Mouse (Mus musculus) hindbrain, embryonic 11.5 days (tissue): ENCODE results near the gene Knstrn. TPM values are rescaled to one million over a fixed set of nuclear protein-coding genes. Genes with fewer than 3 reads are reported as not detected.

ENCODE experiments used
- ATAC-seq: fragments of 200-750 bp; cut with Nextera tagmentation; 2 replicates; pipeline ENCODE4 v1.8.0; 2017; ENCODE audit warnings: mild to moderate bottlenecking, moderate TSS enrichment, moderate library complexity; ENCODE audit not compliant: low FRiP score
- DNase-seq: peaks from one replicate; pipeline ENCODE4 v3.0.0-alpha.2; 2015; ENCODE audit warnings: low spot score
- H3K27ac ChIP-seq: fragments of 300-500 bp; sonication (generic); 2 replicates; pipeline ENCODE4 v1.5.1; 2014; ENCODE audit warnings: mild to moderate bottlenecking, low read depth, low read length
- H3K27me3 ChIP-seq: fragments of 300-500 bp; sonication (generic); 2 replicates; pipeline ENCODE4 v1.6.1; 2014; ENCODE audit warnings: mild to moderate bottlenecking, low read length, moderate library complexity, mixed read lengths; ENCODE audit not compliant: control insufficient read depth, insufficient read depth
- H3K36me3 ChIP-seq: fragments of 300-500 bp; sonication (generic); 2 replicates; pipeline ENCODE4 v1.6.1; 2014; ENCODE audit warnings: mild to moderate bottlenecking, low read length, moderate library complexity, mixed read lengths; ENCODE audit not compliant: control insufficient read depth, insufficient read depth
- H3K4me1 ChIP-seq: fragments of 300-500 bp; sonication (generic); replicated peaks from 2 replicates; pipeline ENCODE4 v1.6.1; 2014; ENCODE audit warnings: low read length, mixed read lengths; ENCODE audit not compliant: control insufficient read depth, insufficient read depth
- H3K4me2 ChIP-seq: fragments of 300-500 bp; sonication (generic); replicated peaks from 2 replicates; pipeline ENCODE4 v1.6.1; 2014; ENCODE audit warnings: mild to moderate bottlenecking, low read depth, low read length
- H3K4me3 ChIP-seq: fragments of 300-500 bp; sonication (generic); 2 replicates; pipeline ENCODE4 v1.5.1; 2014; ENCODE audit warnings: low read depth, low read length
- H3K9ac ChIP-seq: fragments of 300-500 bp; sonication (generic); 2 replicates; pipeline ENCODE4 v1.6.1; 2014; ENCODE audit warnings: low read depth, low read length
- H3K9me3 ChIP-seq: fragments of 300-500 bp; sonication (generic); 2 replicates; pipeline ENCODE4 v1.6.1; 2016; ENCODE audit warnings: low read length; ENCODE audit not compliant: control insufficient read depth
- WGBS: fragments of 180-500 bp; shearing (Covaris S2); extraction: QIAGEN DNeasy Blood & Tissue Kit; methylation state at CpG from one replicate; pipeline ENCODE4 v1.1.7; 2014; 5-methylcytosine and 5-hydroxymethylcytosine counted together
- polyA plus RNA-seq: library from polyadenylated mRNA; unstranded; fragments of >200 nt; fragmentation: Nextera tagmentation; extraction: Ambion mirVana; gene quantifications from 2 replicates; pipeline ENCODE4 v1.2.1, GENCODE M21; 2014

The Knstrn gene
- polyA plus RNA-seq, 1 experiment from 2014 or later: 163 TPM

DNA sequence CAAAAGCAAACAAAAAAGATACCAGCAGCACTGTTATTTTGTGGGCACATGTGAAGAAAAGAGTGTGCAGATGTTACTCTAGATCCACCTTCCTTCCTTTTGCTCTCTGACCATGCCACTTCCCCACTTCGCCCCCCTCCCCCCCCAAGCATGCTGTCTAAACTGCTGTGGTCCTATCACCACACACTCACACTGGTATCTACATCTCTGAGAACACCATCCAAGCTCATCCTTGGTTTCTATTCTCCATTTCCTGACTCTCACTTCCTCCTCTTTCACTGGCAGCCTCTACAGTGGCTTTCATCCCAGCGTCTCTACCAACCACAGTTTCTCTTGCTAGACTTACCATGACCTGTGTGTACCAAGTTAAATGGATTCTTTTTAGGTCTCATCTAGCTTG, 9.3 kb upstream of the Knstrn start:
- no peaks in the 10 kb centered on the region for H3K9me3 ChIP-seq
- H3K27ac ChIP-seq: no peak overlapping the region
- H3K36me3 ChIP-seq: no peaks in the 10 kb centered on the region
- ATAC-seq (no peak), DNase-seq (no peak)
- WGBS: 69% methylated on average over 2 of the region's 2 CpGs
- H3K4me3 ChIP-seq: no peak overlapping the region
- H3K4me2 ChIP-seq: no peak overlapping the region
- no peaks in the 10 kb centered on the region; the same call in 1 of the 2 replicates for H3K27me3 ChIP-seq
- no peaks in the 10 kb centered on the region for H3K4me1 ChIP-seq
- no peak overlapping the region for H3K9ac ChIP-seq

DNA sequence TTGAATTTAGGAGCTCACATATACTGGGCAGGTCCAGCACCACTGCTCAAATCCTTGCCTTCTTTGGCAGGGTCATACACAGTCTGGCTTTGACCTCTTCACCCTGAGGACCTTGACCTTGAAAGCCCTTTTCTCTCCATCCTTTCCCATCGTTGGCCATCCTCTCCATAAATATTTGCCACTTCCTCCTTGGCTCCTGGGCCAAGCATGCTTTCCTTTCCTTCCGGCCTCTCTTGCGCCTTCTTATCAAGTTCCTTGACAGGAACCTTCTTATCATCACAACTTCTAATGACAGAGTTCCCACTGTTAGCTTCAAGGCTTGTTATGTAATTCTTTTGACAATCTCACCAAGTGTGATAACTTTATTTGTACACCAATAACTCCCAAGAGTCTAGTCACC, 8.7 kb upstream of the Knstrn start:
- no peak overlapping the region for H3K27ac ChIP-seq
- H3K27me3 ChIP-seq: no peaks in the 10 kb centered on the region; the same call in 1 of the 2 replicates
- H3K9ac ChIP-seq: no peak overlapping the region
- no peaks in the 10 kb centered on the region for H3K36me3 ChIP-seq
- DNase-seq: no peak
- WGBS: 72% methylated on average over 3 of the region's 3 CpGs
- H3K4me3 ChIP-seq: no peak overlapping the region
- no peaks in the 10 kb centered on the region for H3K4me1 ChIP-seq
- H3K4me2 ChIP-seq: no peak overlapping the region
- no peaks in the 10 kb centered on the region for H3K9me3 ChIP-seq
- ATAC-seq: no peak

GRCm38 (mm10) chr2:118805756-118806155, 8.0 kb upstream of the Knstrn start:
- H3K27me3 ChIP-seq: no peaks in the 10 kb centered on the region; the same call in 1 of the 2 replicates
- no peak overlapping the region for H3K4me2 ChIP-seq
- no peak for ATAC-seq
- no peak overlapping the region for H3K9ac ChIP-seq
- no peaks in the 10 kb centered on the region for H3K36me3 ChIP-seq
- 45% methylated on average over 3 of the region's 3 CpGs for WGBS
- DNase-seq: no peak
- no peak overlapping the region for H3K4me3 ChIP-seq
- no peaks in the 10 kb centered on the region for H3K4me1 ChIP-seq
- H3K9me3 ChIP-seq: no peaks in the 10 kb centered on the region
- H3K27ac ChIP-seq: no peak overlapping the region

GRCm38 (mm10) chr2:118806860-118807259, 6.9 kb upstream of the Knstrn start:
- ATAC-seq: no peak

GRCm38 (mm10) chr2:118810861-118811260, 2.9 kb upstream of the Knstrn start:
- Histone ChIP-seq H3K4me3 (no peak overlapping the region), H3K9ac (no peak overlapping the region), H3K27ac (no peak overlapping the region), H3K4me2 (no peak overlapping the region), H3K4me1 (peaks cover 8% of the 10 kb centered on the region), H3K9me3 (no peaks in the 10 kb centered on the region), H3K27me3 (no peaks in the 10 kb centered on the region), H3K36me3 (no peaks in the 10 kb centered on the region)
- ATAC-seq (no peak), DNase-seq (no peak)
- 35% methylated on average over 2 of the region's 2 CpGs for WGBS

More at GRCm38 (mm10) chr2:118806860-118807259, 6.9 kb upstream of the Knstrn start:
- no peak overlapping the region for H3K4me2 ChIP-seq
- no peak overlapping the region for H3K4me3 ChIP-seq
- no peak overlapping the region for H3K27ac ChIP-seq
- no peaks in the 10 kb centered on the region for H3K4me1 ChIP-seq
- H3K27me3 ChIP-seq: no peaks in the 10 kb centered on the region; the same call in 1 of the 2 replicates
- no peak overlapping the region for H3K9ac ChIP-seq
- no peak for DNase-seq
- no peaks in the 10 kb centered on the region for H3K9me3 ChIP-seq
- no peaks in the 10 kb centered on the region for H3K36me3 ChIP-seq
- 78% methylated on average over 4 of the region's 4 CpGs for WGBS

- DNase-seq (no peak), ATAC-seq (no peak)
- H3K36me3 ChIP-seq: no peaks in the 10 kb centered on the region
- no peaks in the 10 kb centered on the region for H3K27me3 ChIP-seq
- H3K9ac ChIP-seq: no peak overlapping the region
- no peak overlapping the region for H3K4me2 ChIP-seq
- H3K4me3 ChIP-seq: no peak overlapping the region
- peaks cover 8% of the 10 kb centered on the region for H3K4me1 ChIP-seq
- no peaks in the 10 kb centered on the region for H3K9me3 ChIP-seq
- H3K27ac ChIP-seq: no peak overlapping the region
- WGBS: 70% methylated on average over 1 of the region's 1 CpGs
Measured at GRCm38 (mm10) chr2:118812724-118813123, 1.1 kb upstream of the Knstrn start.

GRCm38 (mm10) chr2:118822800-118823199, 9.0 kb downstream of the Knstrn start:
- no peaks in the 10 kb centered on the region for H3K27me3 ChIP-seq
- H3K4me3 ChIP-seq: no peak overlapping the region
- peaks cover 7% of the 10 kb centered on the region for H3K36me3 ChIP-seq
- no peaks in the 10 kb centered on the region for H3K4me1 ChIP-seq
- ATAC-seq (no peak), DNase-seq (no peak)
- H3K27ac ChIP-seq: no peak overlapping the region
- H3K9ac ChIP-seq: no peak overlapping the region
- no peaks in the 10 kb centered on the region for H3K9me3 ChIP-seq
- H3K4me2 ChIP-seq: no peak overlapping the region
- 92% methylated on average over 5 of the region's 5 CpGs for WGBS

DNA sequence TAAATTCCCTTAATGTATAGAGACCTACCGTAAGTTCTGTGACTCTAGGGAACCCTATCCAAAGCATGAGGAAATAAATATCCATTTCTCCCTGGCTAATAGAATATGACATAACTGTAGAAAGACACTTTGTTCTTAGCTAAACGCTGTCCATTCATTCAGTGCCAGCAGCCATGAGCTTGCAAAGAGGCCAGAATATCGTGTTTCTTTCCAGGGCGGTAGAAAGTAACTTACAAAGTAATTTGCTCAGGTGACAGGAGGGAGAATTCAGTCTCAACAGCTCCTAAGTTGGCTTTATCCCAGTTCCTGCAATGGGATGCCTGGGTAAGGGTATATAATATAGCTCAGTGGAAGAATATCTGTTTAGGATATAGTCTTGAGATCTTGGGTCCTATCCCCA, 10.6 kb downstream of the Knstrn start:
- DNase-seq: no peak
- H3K9ac ChIP-seq: no peak overlapping the region

DNA sequence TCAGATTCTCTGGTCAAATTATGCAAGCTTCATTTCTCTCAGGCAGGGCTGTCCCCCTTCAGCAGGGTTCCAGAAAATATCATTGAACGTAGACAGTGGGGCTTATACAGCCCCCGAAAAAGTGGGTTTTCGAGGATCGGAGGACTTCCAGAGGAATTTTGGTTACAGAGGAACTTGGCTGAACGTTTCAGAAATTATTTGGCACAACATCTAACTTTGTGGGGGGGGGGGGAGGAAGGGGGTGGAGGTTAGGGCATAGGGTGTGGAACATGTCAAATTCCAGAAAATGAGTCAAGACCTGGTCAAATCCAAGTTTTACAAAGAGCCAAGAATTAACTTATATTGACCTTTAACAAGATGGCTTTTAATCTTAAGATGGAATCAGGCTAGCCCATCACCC, 15.3 kb downstream of the Knstrn start:
- Histone ChIP-seq H3K4me3 (no peak overlapping the region), H3K9ac (no peak overlapping the region), H3K4me2 (no peak overlapping the region), H3K9me3 (no peaks in the 10 kb centered on the region), H3K27me3 (no peaks in the 10 kb centered on the region), H3K27ac (no peak overlapping the region), H3K4me1 (no peaks in the 10 kb centered on the region), H3K36me3 (peaks cover 5% of the 10 kb centered on the region)
- 95% methylated on average over 5 of the region's 5 CpGs for WGBS
- ATAC-seq (no peak), DNase-seq (no peak)

More for the DNA sequence above, 10.6 kb downstream of the Knstrn start:
- no peaks in the 10 kb centered on the region for H3K4me1 ChIP-seq
- no peaks in the 10 kb centered on the region for H3K27me3 ChIP-seq
- H3K9me3 ChIP-seq: no peaks in the 10 kb centered on the region
- no peak for ATAC-seq
- no peak overlapping the region for H3K27ac ChIP-seq
- H3K4me3 ChIP-seq: no peak overlapping the region
- H3K36me3 ChIP-seq: peaks cover 7% of the 10 kb centered on the region
- no peak overlapping the region for H3K4me2 ChIP-seq
- 97% methylated on average over 4 of the region's 4 CpGs for WGBS
